Mouse (Mus musculus): ENCODE data around the gene Prc1.

DNA sequence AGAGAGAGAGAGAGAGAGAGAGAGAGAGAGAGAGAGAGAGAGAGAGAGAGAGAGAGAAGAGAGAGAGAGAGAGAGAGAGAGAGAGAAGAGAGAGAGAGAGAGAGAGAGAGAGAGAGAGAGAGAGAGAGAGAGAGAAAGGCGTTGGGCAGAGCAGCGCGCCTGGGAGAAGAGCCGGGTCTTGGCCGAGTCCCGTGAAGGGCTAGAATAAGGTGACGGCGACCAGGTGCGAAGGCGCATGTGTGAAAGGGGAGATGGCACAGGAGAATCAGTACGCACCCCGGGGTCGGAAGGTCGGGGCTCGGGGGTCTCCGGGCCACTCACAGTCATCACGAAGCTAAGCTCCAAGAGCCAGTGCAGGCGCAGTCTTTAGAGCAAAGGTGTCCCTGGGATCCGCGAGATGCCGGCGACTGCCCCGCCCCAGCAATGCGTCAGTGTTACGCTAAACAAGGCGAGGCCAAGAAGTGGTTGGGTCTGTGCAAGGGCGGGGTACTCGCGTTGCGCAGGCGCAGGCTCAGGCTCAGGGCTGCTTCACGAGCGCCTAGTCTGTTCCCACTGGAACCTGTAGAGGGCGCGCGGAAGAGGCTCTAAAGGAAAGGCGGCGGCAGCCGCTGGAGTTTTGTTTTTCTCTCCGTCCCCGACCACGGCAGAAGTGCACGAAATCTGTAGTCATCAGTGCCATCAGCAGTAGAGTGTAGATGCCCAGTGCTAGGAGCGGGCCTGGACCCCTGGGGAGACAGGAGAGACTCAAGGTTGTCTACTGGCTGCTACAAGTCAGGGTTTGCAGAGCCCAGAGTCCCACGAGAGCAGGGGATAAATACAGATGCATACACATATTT is 45.8 kb downstream of the Prc1 start:
- TF ChIP-seq GATA1 (IDR thresholded peaks at IDR 0.05; ENCODE audit: borderline replicate concordance, low read length) (no peak), FLI1 (IDR thresholded peaks at IDR 0.05; ENCODE audit: low read length) (no peak)
